Mouse (Mus musculus) cerebellum, adult 8-10 months (tissue): Measurements from ENCODE around the gene Hmx3.

Source experiments
- DNase-seq: peaks from one replicate; pipeline ENCODE4 v3.0.0; 2022

Hmx3 gene

DNA sequence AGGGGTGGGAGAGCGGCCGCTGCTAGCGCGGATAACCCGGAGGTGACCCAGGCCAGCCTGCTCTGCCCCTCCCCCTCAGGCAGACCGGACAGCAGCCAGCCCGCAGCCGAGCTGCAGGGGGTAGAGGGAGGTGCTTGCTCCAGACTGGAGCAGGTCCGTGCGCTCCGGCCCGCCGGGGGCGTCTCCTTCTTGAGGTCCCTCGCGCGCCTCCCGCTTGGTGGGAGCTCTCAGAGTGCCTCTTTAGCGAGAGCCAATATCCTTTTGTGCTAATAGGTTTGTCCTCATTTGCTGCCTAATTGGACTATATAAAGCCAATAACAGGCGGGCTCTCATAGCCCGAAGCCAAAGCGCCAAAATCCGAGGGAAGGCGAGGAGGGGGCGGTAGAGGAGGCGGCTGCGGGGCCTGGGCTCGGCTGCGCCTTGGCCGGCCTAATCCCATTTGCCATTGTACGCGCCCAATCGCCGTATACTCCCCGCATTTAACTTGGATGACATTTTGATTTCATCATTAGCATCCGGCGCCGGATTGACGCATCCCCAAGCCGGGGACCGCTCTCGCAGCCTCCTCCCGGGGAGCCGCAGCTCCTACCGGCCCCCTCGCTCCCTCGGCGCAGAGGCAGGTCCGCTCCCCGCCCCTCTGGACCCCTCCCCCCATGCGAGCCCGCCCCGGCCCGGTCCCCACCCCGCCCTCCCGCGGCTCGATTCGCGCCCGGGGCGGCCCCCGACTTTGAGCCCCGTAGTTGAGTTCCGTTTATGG lies at the start of gene Hmx3:
Hmx3 (plus strand) TSS at position 753 of the 757 bp plus-strand sequence.
- DNase-seq, result no peak

DNA sequence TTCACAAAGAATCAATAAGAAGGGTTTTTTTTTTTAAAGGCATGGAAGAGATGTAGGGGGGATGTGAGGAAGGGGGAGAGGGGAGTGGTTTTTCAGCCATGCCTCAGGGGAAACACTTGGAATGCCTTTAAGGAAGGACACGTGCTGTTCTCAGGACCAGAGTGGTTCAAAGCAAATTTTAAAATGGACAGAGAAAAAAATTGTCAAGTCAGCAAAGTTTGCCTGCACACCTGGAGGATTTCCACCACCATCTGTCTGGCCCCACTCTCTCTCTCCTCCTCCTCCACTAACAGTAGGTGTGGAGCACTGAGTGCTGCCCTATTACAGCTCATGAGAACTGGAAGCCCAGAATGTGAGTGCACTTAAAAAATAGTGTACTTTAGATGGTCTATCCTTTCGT lies 38.9 kb upstream of the Hmx3 start:
- no peak for DNase-seq

DNA sequence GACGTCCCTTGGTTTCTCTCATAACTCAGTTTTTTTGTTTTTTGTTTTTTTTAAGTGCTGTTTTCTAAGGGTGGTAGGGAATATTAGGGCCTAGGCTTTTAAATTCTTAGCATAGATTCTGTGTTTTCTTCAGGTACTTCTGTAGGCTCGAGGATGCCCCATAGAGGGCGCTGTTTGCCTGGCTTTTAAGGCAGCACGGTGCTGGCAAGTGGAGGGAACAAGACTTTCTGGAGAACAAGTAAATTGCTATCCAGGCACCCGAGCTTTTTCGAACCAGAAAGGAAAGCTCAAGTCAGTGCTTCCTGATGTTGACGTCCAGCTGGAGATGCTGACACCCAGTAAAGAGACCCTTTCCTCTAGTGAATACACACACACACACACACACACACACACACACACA lies 2.7 kb upstream of the Hmx3 start:
- peak; percentile 59 for DNase-seq

DNA sequence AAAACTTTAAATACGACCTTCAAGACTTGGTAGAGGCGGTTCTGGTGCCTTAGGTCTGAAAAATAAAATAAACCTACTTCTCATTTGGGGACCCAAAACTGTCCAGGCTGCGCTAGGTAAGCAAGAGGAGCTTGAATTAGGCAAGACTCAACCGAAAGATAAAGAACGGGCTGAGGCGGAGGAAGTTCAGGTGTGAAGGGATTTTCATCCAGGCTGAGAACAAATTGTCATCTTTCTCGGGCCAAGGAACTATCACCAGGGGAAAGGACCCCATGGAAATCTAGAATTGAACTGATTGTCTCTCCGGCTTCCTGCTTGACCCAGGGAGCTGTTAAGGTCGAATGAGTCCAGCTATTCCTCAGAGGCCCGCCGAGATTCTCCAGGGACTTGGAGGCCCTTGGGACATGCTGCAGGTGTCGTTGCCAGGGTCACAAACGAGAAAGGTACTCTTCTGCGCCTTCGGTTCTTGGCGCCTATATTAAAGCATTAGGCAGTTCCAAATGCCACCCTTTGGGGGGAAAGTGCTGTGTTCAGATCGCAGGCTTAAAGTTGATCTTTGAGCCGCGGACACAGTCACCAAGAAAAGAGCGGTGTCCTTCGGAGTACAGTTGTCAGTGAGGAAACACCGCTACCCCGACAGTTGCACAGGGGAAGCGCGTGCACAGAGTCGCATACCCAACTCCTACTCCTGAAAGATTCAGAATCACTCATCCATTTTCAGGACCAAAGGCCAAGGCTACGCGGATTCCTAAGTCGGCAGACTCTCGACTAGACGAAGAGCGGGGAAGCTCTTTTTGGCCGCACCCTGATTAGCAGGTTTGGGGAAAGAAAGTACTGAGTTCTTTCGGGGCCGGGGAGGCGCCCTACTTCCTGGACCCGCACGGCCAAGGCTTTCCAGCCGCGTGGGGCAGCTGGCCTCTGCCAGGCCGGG lies 1.2 kb upstream of the Hmx3 start:
- DNase-seq, result no peak

DNA sequence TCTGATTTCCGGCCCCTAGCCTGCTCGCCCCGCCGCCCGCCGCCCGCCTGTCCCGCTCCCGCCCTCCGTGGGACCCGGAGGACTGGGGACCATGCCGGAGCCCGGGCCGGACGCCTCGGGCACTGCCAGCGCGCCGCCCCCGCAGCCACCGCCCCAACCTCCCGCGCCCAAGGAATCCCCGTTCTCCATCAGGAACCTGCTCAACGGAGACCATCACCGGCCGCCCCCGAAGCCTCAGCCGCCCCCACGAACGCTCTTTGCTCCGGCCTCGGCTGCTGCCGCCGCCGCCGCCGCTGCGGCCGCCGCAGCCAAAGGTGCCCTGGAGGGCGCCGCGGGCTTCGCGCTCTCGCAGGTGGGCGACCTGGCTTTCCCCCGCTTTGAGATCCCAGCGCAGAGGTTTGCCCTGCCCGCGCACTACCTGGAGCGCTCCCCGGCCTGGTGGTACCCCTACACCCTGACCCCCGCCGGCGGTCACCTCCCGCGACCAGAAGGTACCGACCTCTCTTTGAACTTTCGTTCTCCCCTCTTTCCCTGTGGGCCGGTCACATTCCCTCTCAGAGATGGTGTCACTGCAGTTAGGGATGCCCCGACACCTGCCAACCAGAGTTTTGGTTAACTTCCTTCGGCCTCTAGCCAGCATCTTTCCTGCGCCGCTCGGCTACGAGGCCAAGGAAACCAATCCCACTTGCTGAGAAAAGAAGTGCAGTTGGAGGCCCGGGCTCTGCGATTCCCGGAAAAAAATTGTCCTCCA lies 380 bp downstream of the Hmx3 start:
- no peak for DNase-seq

DNA sequence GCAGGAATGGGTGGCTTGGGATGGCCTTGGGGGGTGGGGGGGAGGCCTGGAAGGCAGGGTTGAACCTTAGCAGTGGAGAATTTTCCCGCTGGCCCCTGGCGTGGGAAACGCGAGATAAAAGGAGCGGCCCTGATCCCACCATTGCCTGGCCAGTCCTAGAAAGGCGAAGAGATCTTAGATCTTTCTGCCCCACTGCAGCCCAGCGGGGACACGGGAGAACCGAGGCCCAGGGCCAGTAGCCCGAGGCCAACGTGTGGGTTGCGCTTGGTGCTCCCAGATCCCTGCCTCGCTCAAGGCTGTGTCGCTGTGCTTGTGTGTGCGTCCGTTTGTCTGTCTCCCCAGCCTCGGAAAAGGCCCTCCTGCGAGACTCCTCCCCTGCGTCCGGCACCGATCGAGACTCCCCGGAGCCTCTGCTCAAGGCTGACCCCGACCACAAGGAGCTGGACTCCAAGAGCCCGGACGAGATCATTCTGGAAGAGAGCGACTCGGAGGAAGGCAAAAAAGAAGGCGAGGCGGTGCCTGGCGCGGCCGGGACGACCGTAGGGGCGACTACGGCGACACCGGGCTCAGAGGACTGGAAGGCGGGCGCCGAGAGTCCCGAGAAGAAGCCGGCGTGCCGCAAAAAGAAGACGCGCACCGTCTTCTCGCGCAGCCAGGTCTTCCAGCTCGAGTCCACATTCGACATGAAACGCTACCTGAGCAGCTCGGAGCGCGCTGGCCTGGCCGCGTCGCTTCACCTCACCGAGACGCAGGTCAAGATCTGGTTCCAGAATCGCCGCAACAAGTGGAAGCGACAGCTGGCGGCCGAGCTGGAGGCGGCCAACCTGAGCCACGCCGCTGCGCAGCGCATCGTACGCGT lies 1.2 kb downstream of the Hmx3 start:
- no peak for DNase-seq

DNA sequence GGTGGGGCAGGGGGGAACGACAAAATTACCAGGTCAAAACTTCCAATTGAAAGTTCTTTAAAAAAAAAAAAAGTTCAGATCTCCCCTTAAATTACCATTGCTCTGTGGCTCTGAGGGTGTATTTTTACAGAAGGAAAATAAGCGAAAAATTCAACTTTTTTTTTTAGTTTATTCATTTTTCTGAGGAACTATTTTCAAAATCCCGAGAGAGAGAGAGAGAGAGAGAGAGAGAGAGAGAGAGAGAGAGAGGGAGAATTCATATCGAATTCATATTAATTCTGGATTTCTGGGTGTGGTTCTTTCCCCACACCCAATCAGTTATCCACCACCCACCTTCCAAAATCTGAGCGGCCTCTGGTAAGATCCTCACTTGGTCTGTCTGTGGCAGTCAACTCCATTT lies 2.2 kb downstream of the Hmx3 start:
- DNase-seq, result no peak

DNA sequence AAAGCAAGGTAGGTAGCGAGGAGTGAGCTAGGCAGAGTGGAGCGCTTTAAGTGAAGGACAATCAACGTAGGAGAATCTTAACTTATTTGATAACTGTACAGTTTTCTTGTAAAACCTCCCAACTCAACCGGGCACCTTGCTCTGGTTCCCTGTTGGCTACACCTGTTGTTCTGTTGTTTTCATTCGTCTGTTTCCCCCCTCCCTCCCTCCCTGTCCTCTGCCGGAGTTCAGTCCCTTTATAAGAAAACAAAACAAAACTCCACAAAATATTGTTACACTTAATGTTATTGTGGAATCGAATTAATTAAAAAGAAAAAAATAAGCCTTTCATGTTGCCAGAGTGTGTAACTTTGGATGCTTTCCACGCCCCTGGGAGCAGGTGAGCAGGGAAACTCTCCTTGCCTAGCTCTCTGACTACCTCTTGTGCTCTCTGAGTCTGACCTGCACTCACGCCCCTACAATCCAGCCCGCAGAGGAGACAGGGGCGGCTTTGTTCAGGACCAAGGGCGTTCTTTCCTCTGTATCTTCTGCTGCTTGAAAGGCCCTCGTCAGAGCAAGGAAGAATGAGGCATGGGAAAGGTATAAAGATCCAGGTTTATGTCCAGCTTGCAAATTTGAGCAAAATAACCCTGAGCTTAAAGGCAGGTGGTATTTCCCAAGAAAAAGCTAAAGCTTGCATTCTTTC lies 3.2 kb downstream of the Hmx3 start:
- no peak for DNase-seq

DNA sequence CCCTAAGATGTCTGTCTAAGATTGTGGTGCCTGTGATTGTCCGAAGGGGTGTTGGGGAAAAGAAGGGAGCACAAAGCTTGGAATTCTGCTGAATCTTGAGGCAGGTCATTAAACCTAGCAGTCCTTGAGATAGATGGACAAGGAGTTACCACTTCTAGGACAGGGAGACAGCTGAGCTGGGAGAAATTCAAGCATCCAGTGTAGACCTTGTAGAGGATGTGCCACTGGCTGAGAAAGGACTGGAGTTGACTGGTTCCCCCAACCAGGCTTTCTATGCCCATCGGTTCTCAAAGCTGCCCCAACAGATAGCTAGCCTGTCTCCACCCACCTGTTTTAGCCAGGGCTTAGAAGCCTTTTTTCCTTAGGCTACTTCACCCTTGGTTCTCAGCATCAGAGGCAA lies 3.8 kb downstream of the Hmx3 start:
- DNase-seq, result no peak

DNA sequence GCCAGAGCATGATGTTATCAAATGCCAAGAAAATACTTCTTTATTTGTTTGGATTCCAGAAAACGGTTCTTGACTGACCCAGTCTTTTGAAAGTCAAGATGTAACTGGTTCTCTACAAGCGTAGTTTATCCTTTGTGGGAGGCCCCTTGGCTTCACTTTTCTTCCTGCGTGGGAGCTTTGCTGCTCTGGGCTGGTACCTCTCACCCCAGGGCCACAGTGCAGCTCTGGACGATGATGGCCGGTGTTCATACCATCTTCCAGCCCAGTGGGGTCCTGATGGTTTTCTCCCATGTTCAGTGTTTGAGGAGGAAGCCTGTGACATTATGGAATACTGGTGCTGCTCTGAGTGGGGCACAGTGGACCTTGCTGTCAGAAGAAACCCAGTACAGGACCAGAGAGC lies 4.8 kb downstream of the Hmx3 start:
- no peak for DNase-seq

DNA sequence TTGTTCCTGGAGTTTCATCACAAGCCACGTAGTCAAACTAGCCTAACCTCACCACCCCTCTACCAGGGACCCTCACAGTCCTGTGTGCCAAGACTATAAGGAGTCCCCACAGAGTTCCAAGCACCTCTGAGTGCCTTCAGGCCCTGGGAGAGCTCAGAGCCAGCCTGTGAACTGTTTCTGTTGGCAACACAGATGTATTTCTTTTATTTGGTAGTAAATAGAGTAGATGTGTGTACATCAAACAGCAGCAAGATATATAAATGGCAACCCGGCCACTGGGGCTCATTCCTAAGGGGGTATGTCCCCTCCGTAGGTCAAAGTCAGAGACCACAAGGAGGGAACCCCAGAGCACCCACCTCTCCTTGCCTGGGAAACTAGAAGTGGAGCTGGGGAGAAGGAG lies 5.8 kb downstream of the Hmx3 start, which contains the start of gene Hmx2:
Hmx2 (plus strand) TSS at position 301 of the 400 bp plus-strand sequence.
- no peak for DNase-seq

DNA sequence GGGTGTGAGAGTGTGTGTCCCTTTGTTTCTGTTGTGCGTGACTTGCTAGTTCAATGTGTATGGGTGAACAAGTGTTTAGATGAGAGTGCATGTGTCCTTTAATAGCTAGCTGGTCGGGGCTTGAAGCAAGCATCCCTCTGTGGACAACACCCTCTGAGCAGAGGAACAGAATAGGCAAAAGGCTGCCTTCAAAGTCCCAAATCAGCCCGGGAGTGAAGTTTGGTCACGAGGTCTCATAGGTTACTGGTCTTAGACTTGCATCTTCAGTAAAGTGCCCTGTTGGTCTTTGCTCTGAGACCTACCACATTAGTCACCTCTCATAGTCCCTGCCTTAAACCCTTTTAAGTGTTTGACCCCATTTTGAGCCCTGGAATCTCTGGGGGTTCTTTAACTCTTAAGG lies 8.8 kb downstream of the Hmx3 start:
- no peak for DNase-seq

DNA sequence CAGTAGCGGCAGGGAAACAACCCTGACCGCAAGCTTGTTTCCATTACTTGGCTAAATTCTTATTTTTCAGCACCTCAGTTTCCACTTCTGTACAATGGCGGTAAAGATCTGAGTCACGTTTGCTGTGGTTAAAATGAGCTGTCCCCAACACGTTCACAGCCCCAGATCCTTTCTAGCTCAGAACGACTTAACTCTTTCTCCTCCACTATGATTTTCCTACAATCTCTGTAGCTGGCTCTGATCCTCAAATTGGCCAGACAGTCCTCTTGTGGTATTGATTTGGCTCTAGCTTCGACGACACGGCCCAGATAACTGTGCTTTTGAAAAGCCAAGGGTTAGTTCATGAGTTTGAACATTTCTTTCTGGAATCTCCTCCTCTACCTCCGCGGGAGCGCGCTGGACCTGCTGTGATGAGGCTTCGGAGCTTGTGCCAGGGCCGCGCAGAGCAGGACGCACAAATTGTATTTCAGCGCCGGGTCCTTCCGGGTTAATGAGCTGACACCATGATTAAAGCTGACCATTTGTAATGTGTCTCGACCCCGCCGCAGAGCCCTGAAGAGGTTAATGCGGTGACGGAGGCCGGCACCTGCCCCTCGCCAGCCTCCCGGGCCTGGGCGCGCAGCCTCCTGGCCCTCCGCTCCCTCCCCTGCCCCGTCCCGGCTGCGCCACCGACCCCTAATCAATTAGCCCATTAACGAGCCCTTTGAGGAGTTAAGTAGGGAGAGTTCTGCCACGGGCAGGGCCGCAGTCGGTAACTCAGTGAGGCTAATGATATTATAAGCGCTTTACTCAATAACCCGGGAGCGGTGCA lies 9.5 kb downstream of the Hmx3 start:
- no peak for DNase-seq

DNA sequence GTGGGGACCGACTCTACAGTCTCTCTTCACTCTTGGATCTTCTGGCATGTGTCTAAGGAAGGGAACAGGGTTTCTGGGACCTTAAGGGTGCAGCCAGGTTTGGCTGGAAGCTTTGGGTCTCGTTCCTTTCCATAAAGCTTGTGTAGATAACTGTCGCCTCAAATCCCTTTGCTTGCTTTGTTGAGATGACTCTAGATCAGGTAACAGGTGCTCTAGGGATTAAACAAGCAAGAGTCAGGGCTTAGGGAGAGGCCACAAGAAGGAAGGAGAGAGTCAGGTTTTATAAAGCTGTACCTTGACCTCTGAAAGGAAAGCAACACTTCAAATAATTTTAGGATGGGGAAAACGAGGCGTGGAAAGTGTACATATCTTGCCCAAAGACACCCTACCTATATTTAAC lies 10.1 kb downstream of the Hmx3 start:
- no peak for DNase-seq

DNA sequence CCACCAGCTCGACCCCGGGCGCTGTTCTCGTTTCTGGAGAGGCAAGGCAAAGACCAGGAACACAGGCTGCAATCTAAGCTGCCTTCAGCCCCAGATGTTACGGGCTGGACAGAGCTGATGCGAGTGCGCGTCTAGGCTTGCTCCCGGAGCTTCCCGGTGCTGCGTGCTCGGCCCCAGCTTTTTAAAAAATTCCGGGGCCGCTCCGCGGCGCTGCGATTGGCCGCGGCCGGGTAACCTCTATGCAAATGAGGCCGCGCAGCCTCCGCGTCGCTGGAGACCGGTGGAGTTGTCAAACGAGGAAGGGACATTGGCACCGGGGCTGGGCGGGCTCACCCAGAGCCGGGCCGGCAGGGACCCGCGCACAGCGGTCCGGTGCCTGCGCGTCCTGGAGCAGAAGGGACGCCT lies 11.1 kb downstream of the Hmx3 start:
- DNase-seq, result no peak

DNA sequence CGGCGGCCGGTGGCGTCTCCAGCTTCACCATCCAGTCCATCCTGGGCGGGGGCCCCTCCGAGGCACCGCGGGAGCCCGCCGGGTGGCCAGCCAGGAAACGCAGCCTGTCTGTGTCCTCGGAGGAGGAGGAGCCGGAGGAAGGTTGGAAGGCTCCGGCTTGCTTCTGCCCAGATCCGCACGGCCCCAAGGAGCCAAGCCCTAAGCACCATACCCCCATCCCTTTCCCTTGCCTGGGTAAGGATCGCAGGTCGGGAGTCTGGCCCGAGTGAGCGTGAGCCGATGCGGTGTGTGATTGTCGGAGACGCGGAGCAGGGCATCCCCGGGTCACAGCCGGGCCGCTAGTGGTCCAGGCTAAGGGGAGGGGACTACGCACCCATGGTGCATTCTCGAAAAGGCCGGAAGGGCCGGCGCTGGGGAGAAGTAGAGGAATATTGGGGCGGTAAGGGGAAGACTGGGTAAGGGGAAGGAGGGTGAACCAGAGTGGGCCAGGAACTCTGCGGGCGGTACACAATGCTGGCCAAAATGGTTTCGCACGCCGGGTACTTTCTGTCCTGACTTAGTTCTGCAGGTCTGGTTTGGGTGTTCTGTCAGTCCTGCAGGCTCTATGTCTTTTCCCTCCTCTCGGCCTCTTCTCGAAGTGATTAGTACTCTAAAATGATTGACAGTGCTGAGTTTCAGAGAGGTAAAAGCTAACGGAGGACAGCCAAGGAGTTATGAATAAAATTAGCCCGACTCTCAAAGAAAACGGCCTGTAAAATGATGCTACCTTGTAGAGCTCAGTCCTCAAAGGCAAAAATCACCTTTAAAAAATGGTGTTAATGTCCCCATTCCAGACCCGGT lies 11.9 kb downstream of the Hmx3 start:
- no peak for DNase-seq

DNA sequence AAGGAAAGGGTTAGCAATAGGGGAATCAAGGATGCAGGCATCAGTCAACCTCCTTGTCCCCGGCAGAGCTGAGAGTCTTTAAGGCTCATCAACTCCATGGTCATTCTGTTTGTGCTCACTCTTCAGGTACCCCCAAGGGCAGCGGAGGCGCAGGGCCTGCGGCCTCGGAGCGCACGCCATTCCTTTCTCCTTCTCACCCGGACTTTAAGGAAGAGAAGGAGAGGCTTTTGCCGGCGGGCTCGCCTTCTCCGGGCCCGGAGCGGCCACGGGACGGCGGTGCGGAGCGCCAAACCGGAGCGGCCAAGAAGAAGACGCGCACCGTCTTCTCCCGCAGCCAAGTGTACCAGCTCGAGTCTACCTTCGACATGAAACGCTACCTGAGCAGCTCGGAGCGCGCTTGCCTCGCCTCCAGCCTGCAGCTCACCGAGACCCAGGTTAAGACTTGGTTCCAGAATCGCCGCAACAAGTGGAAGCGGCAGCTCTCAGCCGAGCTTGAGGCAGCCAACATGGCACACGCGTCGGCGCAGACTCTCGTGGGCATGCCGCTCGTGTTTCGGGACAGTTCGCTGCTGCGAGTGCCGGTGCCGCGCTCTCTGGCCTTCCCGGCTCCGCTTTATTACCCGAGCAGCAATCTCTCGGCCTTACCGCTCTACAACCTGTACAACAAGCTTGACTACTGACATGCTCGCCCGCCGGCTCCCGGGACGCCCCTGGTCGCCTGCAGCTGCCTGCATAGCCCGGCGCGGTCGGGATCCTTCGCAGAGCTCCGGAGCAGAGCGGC lies 12.8 kb downstream of the Hmx3 start:
- DNase-seq, result peak; percentile 35

DNA sequence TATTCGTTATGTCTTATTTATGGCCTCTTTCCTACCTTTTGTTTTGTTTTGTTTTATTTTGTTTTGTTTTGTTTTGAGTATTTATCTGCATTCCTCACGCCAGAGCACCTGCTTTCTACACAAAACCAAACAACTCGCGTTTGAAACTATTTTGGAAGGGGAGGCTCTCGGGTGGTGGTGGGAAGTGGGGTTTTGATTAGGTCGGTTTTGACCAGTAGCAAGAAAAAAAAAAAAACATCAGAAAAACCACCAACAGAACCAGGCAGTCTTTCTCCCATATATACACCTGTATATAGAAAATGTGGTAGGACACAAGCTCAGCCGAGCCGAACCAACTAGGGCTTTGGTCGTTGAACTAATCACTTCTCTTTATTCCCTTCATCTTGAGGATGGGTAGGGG lies 13.4 kb downstream of the Hmx3 start:
- DNase-seq, result no peak
